Mouse (Mus musculus) left cerebral cortex, postnatal 36 days (tissue): Measurements from ENCODE around the gene Arpc5l. TPM values are rescaled to one million over a fixed set of nuclear protein-coding genes. Genes with fewer than 3 reads are reported as not detected.

Experiments used
- DNase-seq, 2 experiments: peaks; one replicate each; pipeline ENCODE4 v3.0.0; 2021 to 2022; ENCODE audit warnings: low spot score in 2 of 2, mixed read lengths in 1 of 2
- intact Hi-C: fragments of 180-260 bp; cut with DNase I; formaldehyde crosslinking; loops from one replicate; pipeline ENCODE4 v1.15.1; 2025
- total RNA-seq, 2 experiments: library from RNA; stranded (reverse); gene quantifications; 2 replicates each; pipeline ENCODE4 v1.2.3; 2021

Arpc5l gene
- 100 to 1,000 TPM in 1 of 2 experiments, 10 to 100 TPM in 1; 98.6 to 106 TPM for total RNA-seq

- intact Hi-C loops, result loop anchor here (10.0 kb wide), 1 partner anchor 360 kb away; the partner anchor contains the start of gene Psmb7
- DNase-seq, result peak; percentile 89 to 92
These were observed at the start of gene Arpc5l for GRCm38 (mm10) chr2:39004880-39005435. Gene Arpc5l (plus strand): TSS chr2:39005348.

GRCm38 (mm10) chr2:38956062-38956461 lies 49.1 kb upstream of the Arpc5l start:
- no peak for DNase-seq
- intact Hi-C loops, result no loop called here

GRCm38 (mm10) chr2:38957671-38958223 lies 47.4 kb upstream of the Arpc5l start:
- no peak for DNase-seq
- intact Hi-C loops, result no loop called here

- intact Hi-C loops, result no loop called here
- DNase-seq, result no peak
These were observed 41.0 kb upstream of the Arpc5l start for GRCm38 (mm10) chr2:38964198-38964597.

GRCm38 (mm10) chr2:38969650-38970049 lies 35.5 kb upstream of the Arpc5l start:
- no peak for DNase-seq
- intact Hi-C loops, result no loop called here

- intact Hi-C loops, result no loop called here
- no peak for DNase-seq
These were observed 35.1 kb upstream of the Arpc5l start for GRCm38 (mm10) chr2:38970057-38970456.

GRCm38 (mm10) chr2:38973223-38973622 lies 31.9 kb upstream of the Arpc5l start:
- no peak for DNase-seq
- intact Hi-C loops, result no loop called here

GRCm38 (mm10) chr2:38973701-38974100 lies 31.4 kb upstream of the Arpc5l start:
- no peak for DNase-seq
- intact Hi-C loops, result no loop called here

- intact Hi-C loops, result no loop called here
- DNase-seq, result no peak
These were observed 31.0 kb upstream of the Arpc5l start for GRCm38 (mm10) chr2:38974171-38974570.

- intact Hi-C loops, result no loop called here
- DNase-seq, result no peak
These were observed 30.0 kb upstream of the Arpc5l start for GRCm38 (mm10) chr2:38975181-38975580.

GRCm38 (mm10) chr2:38975941-38976805 lies 29.0 kb upstream of the Arpc5l start:
- DNase-seq, result no peak
- intact Hi-C loops, result no loop called here

GRCm38 (mm10) chr2:38977837-38978236 lies 27.3 kb upstream of the Arpc5l start:
- intact Hi-C loops, result no loop called here
- DNase-seq, result no peak

- DNase-seq, result no peak
- intact Hi-C loops, result no loop called here
These were observed 21.7 kb upstream of the Arpc5l start for GRCm38 (mm10) chr2:38983456-38983855.

GRCm38 (mm10) chr2:38986580-38986979 lies 18.6 kb upstream of the Arpc5l start:
- intact Hi-C loops, result no loop called here
- no peak for DNase-seq

GRCm38 (mm10) chr2:38987371-38987770 lies 17.8 kb upstream of the Arpc5l start:
- intact Hi-C loops, result no loop called here
- DNase-seq, result no peak

GRCm38 (mm10) chr2:38987803-38988510 lies 17.2 kb upstream of the Arpc5l start:
- intact Hi-C loops, result no loop called here
- DNase-seq, result no peak

GRCm38 (mm10) chr2:38988929-38989328 lies 16.2 kb upstream of the Arpc5l start:
- intact Hi-C loops, result no loop called here
- no peak for DNase-seq

- intact Hi-C loops, result no loop called here
- DNase-seq, result no peak
These were observed 13.1 kb upstream of the Arpc5l start for GRCm38 (mm10) chr2:38992004-38992403.

- intact Hi-C loops, result no loop called here
- DNase-seq, result no peak
These were observed 12.7 kb upstream of the Arpc5l start for GRCm38 (mm10) chr2:38992452-38992851.
